Mouse (Mus musculus): Measurements from ENCODE around the gene Pi4ka.

DNA sequence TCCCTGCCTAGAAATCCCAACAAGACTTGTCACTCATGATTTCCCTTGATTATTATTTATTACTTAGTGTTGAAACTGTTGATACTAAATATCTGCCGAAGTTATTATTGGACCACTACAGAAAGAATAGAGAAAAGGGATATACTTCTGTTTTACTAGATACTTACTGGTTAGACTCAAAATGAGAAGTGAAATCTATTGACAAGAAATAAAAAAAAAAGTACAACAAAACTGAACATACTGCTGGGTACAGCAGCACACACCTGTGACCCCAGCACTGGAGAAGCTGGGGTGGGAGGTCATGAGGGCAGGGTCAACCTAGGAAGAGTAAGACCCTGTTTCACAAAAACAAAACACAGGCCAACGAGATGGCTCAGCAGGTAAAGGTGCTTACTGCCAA is 65.4 kb downstream of the Pi4ka start:
- TF ChIP-seq BHLHE40 (IDR thresholded peaks at IDR 0.05; ENCODE audit: low read depth, low read length) (no peak), POLR2A (IDR thresholded peaks at IDR 0.05; ENCODE audit: low read depth, low read length) (no peak), CTCF (conservative IDR thresholded peaks at IDR 0.05 in 1 of 2, IDR thresholded peaks at IDR 0.05 in 1 of 2; ENCODE audit: low read depth in 2 of 2, low read length in 2 of 2) (no peak), MEF2A (IDR thresholded peaks at IDR 0.05; ENCODE audit: borderline replicate concordance, low read depth, low read length) (no peak), KAT2A (IDR thresholded peaks at IDR 0.05; ENCODE audit: insufficient replicate concordance, low read length) (no peak), POLR2AphosphoS2 (IDR thresholded peaks at IDR 0.05; ENCODE audit: low read depth, low read length) (no peak), MAX (IDR thresholded peaks at IDR 0.05; ENCODE audit: low read length) (no peak), NELFE (IDR thresholded peaks at IDR 0.05; ENCODE audit: low read depth, low read length) (no peak), MAFK (IDR thresholded peaks at IDR 0.05; ENCODE audit: insufficient replicate concordance, low read length) (no peak), UBTF (IDR thresholded peaks at IDR 0.05; ENCODE audit: low read depth, low read length) (no peak), JUN (IDR thresholded peaks at IDR 0.05; ENCODE audit: insufficient read depth, low read depth, low read length) (no peak)

Measured in CH12.LX (cell line).